Mouse (Mus musculus) frontal cortex, postnatal 14 days (tissue): ENCODE data around the gene Dock9.

ENCODE experiments used
- DNase-seq, 2 experiments: peaks; one replicate each; pipeline ENCODE4 v3.0.0; 2022; ENCODE audit warnings: low spot score in 2 of 2

Dock9 gene

GRCm38 (mm10) chr14:121620567-121620966, 177.1 kb downstream of the Dock9 start:
- no peak for DNase-seq

- DNase-seq = no peak
Measured at GRCm38 (mm10) chr14:121620157-121620556, 177.5 kb downstream of the Dock9 start.

GRCm38 (mm10) chr14:121617645-121618390, 179.8 kb downstream of the Dock9 start:
- DNase-seq = peak; percentile 59 to 67

- no peak for DNase-seq
Measured at GRCm38 (mm10) chr14:121615431-121615830, 182.2 kb downstream of the Dock9 start.

- DNase-seq = no peak
Measured at GRCm38 (mm10) chr14:121614461-121615170, 183.0 kb downstream of the Dock9 start.

- no peak for DNase-seq
Measured at GRCm38 (mm10) chr14:121613490-121613889, 184.1 kb downstream of the Dock9 start.

GRCm38 (mm10) chr14:121612926-121613325, 184.7 kb downstream of the Dock9 start:
- no peak for DNase-seq

- DNase-seq = no peak
Measured at GRCm38 (mm10) chr14:121611533-121611932, 186.1 kb downstream of the Dock9 start.

- no peak for DNase-seq
Measured at GRCm38 (mm10) chr14:121611098-121611497, 186.5 kb downstream of the Dock9 start.

- DNase-seq = no peak
Measured at GRCm38 (mm10) chr14:121608522-121608921, 189.1 kb downstream of the Dock9 start.

- DNase-seq = no peak
Measured at GRCm38 (mm10) chr14:121606433-121606832, 191.2 kb downstream of the Dock9 start.

- no peak for DNase-seq
Measured at GRCm38 (mm10) chr14:121605260-121605659, 192.4 kb downstream of the Dock9 start.

- no peak for DNase-seq
Measured at GRCm38 (mm10) chr14:121604565-121604964, 193.1 kb downstream of the Dock9 start.

GRCm38 (mm10) chr14:121602610-121603009, 195.0 kb downstream of the Dock9 start:
- no peak for DNase-seq

GRCm38 (mm10) chr14:121600538-121600937, 197.1 kb downstream of the Dock9 start:
- DNase-seq = no peak

- DNase-seq = no peak
Measured at GRCm38 (mm10) chr14:121597073-121597472, 200.6 kb downstream of the Dock9 start.

- no peak for DNase-seq
Measured at GRCm38 (mm10) chr14:121596631-121597030, 201.0 kb downstream of the Dock9 start.

- no peak for DNase-seq
Measured at GRCm38 (mm10) chr14:121594684-121595083, 203.0 kb downstream of the Dock9 start.

- no peak for DNase-seq
Measured at GRCm38 (mm10) chr14:121593313-121593929, 204.2 kb downstream of the Dock9 start.

- no peak for DNase-seq
Measured at GRCm38 (mm10) chr14:121592890-121593289, 204.7 kb downstream of the Dock9 start.

GRCm38 (mm10) chr14:121592356-121592755, 205.3 kb downstream of the Dock9 start:
- no peak for DNase-seq

GRCm38 (mm10) chr14:121589097-121589725, 208.4 kb downstream of the Dock9 start:
- peak in 1 of 2 experiments; percentile 65 for DNase-seq
